Mouse (Mus musculus) heart, postnatal 0 days (tissue): ENCODE results near the gene Rgs9. TPM values are rescaled to one million over a fixed set of nuclear protein-coding genes. Genes with fewer than 3 reads are reported as not detected.

Experiments used
- ATAC-seq: fragments of 200-750 bp; cut with Nextera tagmentation; 2 replicates; pipeline ENCODE4 v1.8.0; 2017; ENCODE audit warnings: low read depth, moderate number of reproducible peaks, moderate library complexity; ENCODE audit not compliant: insufficient read depth
- DNase-seq: peaks from one replicate; pipeline ENCODE4 v3.0.0-alpha.2; 2016; ENCODE audit warnings: low spot score
- H3K27ac ChIP-seq: fragments of 300-500 bp; sonication (generic); 2 replicates; pipeline ENCODE4 v1.5.1; 2014; ENCODE audit warnings: low read depth, mild to moderate bottlenecking
- H3K27me3 ChIP-seq: fragments of 300-500 bp; sonication (generic); 2 replicates; pipeline ENCODE4 v1.6.1; 2014; ENCODE audit warnings: low read length, mixed read lengths; ENCODE audit not compliant: control insufficient read depth, insufficient read depth
- H3K36me3 ChIP-seq: fragments of 300-500 bp; sonication (generic); replicated peaks from 2 replicates; pipeline ENCODE4 v1.6.1; 2014; ENCODE audit warnings: low read length, mixed read lengths; ENCODE audit not compliant: control insufficient read depth, insufficient read depth
- H3K4me1 ChIP-seq: fragments of 300-500 bp; sonication (generic); 2 replicates; pipeline ENCODE4 v1.6.1; 2014; ENCODE audit warnings: antibody characterized with exemption; ENCODE audit not compliant: control insufficient read depth, insufficient read depth
- H3K4me2 ChIP-seq: fragments of 300-500 bp; sonication (generic); 2 replicates; pipeline ENCODE4 v1.6.1; 2014; ENCODE audit warnings: low read depth, mild to moderate bottlenecking, low read length, moderate library complexity
- H3K4me3 ChIP-seq: fragments of 300-500 bp; sonication (generic); 2 replicates; pipeline ENCODE4 v1.5.1; 2014; ENCODE audit warnings: low read depth, low read length
- H3K9ac ChIP-seq: fragments of 300-500 bp; sonication (generic); replicated peaks from 2 replicates; pipeline ENCODE4 v1.6.1; 2014; ENCODE audit warnings: low read depth, low read length, mixed read lengths
- H3K9me3 ChIP-seq: fragments of 300-500 bp; sonication (generic); replicated peaks from 2 replicates; pipeline ENCODE4 v1.6.1; 2016; ENCODE audit warnings: low read length; ENCODE audit not compliant: control insufficient read depth
- CTCF ChIP-seq: IDR thresholded peaks from 2 replicates; pipeline ENCODE4 v1.5.1; 2016; ENCODE audit warnings: antibody characterized with exemption, control low read depth, low read depth
- EP300 ChIP-seq: IDR thresholded peaks from 2 replicates; pipeline ENCODE4 v1.6.1; 2016; ENCODE audit warnings: antibody characterized with exemption, low read depth
- WGBS: fragments of 180-500 bp; shearing (Covaris S2); extraction: QIAGEN DNeasy Blood & Tissue Kit; methylation state at CpG from one replicate; pipeline ENCODE4 v1.1.7; 2014; 5-methylcytosine and 5-hydroxymethylcytosine counted together
- polyA plus RNA-seq: library from polyadenylated mRNA; unstranded; fragments of >200 nt; fragmentation: Nextera tagmentation; extraction: Ambion mirVana; gene quantifications from 2 replicates; pipeline ENCODE4 v1.2.1, GENCODE M21; 2015
- total RNA-seq: library from RNA; depleted of rRNA; stranded (reverse); fragments of >200 nt; gene quantifications from 2 replicates; pipeline ENCODE4 v1.2.3, GENCODE M21; 2014; ENCODE audit warnings: low replicate concordance

Gene Rgs9
- total and polyA plus RNA-seq, 2 experiments from 2014 or later: 0.23 to 0.80 TPM

DNA sequence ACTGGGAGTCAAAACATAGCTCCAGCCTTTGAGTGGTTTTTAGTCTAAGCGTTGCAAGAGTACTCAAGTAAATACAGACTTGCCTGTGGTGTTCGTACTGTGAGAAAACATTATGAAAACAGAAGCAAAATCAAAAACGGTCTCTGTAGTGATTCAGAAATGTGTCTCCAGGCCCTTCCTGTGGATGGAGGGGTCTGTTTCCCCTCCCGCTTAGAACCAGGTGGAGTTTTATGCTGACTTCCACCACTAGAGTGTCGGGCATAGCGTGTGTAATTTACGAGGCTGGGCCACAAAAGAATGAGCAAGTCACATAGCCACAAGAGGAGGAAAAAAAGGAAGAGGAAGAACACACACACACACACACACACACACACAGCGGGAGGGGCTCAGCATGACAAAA is 27.6 kb downstream of the Rgs9 start:
- 64% methylated on average over 8 of the region's 8 CpGs for WGBS
- no peak overlapping the region for H3K4me3 ChIP-seq
- no peak for TF ChIP-seq CTCF
- TF ChIP-seq EP300: no peak
- H3K9ac ChIP-seq: no peak overlapping the region
- no peak overlapping the region for H3K4me2 ChIP-seq
- ATAC-seq: no peak
- DNase-seq: no peak
- no peaks in the 10 kb centered on the region for H3K36me3 ChIP-seq
- H3K9me3 ChIP-seq: no peaks in the 10 kb centered on the region
- no peaks in the 10 kb centered on the region for H3K27me3 ChIP-seq
- H3K27ac ChIP-seq: no peak overlapping the region
- H3K4me1 ChIP-seq: no peaks in the 10 kb centered on the region

GRCm38 (mm10) chr11:109269662-109270341 is 28.1 kb downstream of the Rgs9 start:
- H3K4me2 ChIP-seq: no peak overlapping the region
- no peak overlapping the region for H3K4me3 ChIP-seq
- no peaks in the 10 kb centered on the region for H3K9me3 ChIP-seq
- 52% methylated on average over 16 of the region's 16 CpGs for WGBS
- no peak overlapping the region for H3K27ac ChIP-seq
- no peak for TF ChIP-seq EP300
- TF ChIP-seq CTCF: no peak
- no peaks in the 10 kb centered on the region for H3K36me3 ChIP-seq
- no peaks in the 10 kb centered on the region for H3K27me3 ChIP-seq
- DNase-seq (no peak), ATAC-seq (no peak)
- H3K9ac ChIP-seq: no peak overlapping the region
- no peaks in the 10 kb centered on the region for H3K4me1 ChIP-seq

DNA sequence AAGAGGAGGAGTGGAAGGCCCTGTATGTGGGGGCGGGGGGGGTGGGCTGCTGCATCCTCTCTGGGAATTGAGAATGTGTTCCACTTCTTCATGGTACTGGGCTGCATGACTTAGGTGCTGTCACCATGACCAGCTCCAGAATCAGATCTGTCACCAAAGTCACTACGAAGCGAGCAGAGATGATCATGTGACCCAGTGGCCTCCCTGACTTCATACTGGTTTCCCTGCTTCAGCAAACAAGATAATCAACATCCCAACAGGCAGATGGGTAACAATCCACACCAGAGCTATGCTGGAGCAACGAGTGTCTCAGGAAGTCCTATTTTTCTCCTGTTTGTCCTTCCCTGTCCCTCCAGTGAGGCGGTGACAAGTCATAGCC is 28.7 kb downstream of the Rgs9 start:
- Histone ChIP-seq H3K27ac (no peak overlapping the region), H3K4me1 (no peaks in the 10 kb centered on the region), H3K9me3 (no peaks in the 10 kb centered on the region), H3K36me3 (no peaks in the 10 kb centered on the region), H3K9ac (no peak overlapping the region), H3K4me2 (no peak overlapping the region), H3K4me3 (no peak overlapping the region), H3K27me3 (no peaks in the 10 kb centered on the region)
- 37% methylated on average over 5 of the region's 5 CpGs for WGBS
- TF ChIP-seq EP300: no peak
- no peak for TF ChIP-seq CTCF
- DNase-seq (no peak), ATAC-seq (no peak)

GRCm38 (mm10) chr11:109266161-109266910 is 31.6 kb downstream of the Rgs9 start:
- H3K4me1 ChIP-seq: no peaks in the 10 kb centered on the region
- no peaks in the 10 kb centered on the region for H3K9me3 ChIP-seq
- H3K36me3 ChIP-seq: no peaks in the 10 kb centered on the region
- no peak overlapping the region for H3K9ac ChIP-seq
- H3K27me3 ChIP-seq: no peaks in the 10 kb centered on the region
- ATAC-seq: no peak
- 80% methylated on average over 12 of the region's 12 CpGs for WGBS
- no peak for DNase-seq
- H3K27ac ChIP-seq: no peak overlapping the region
- H3K4me2 ChIP-seq: no peak overlapping the region
- no peak overlapping the region for H3K4me3 ChIP-seq
- TF ChIP-seq EP300: no peak

GRCm38 (mm10) chr11:109264159-109264768 is 33.7 kb downstream of the Rgs9 start:
- ATAC-seq (no peak), DNase-seq (no peak)
- no peak overlapping the region for H3K27ac ChIP-seq
- no peaks in the 10 kb centered on the region for H3K27me3 ChIP-seq
- H3K4me3 ChIP-seq: no peak overlapping the region
- no peaks in the 10 kb centered on the region for H3K9me3 ChIP-seq
- no peaks in the 10 kb centered on the region for H3K4me1 ChIP-seq
- no peaks in the 10 kb centered on the region for H3K36me3 ChIP-seq
- no peak overlapping the region for H3K9ac ChIP-seq
- TF ChIP-seq EP300 (no peak), CTCF (no peak)
- 61% methylated on average over 11 of the region's 11 CpGs for WGBS
- H3K4me2 ChIP-seq: no peak overlapping the region
